Mouse (Mus musculus): ENCODE measurements around the gene Nbea. TPM values are rescaled to one million over a fixed set of nuclear protein-coding genes. Genes with fewer than 3 reads are reported as not detected.

The Nbea gene
- polyA plus RNA-seq, 1 experiment from 2014 or later = 7.4 TPM

- WGBS = 61% methylated on average over 2 of the region's 2 CpGs
Observed at GRCm38 (mm10) chr3:55598681-55599080, 584.8 kb downstream of the Nbea start.

GRCm38 (mm10) chr3:55593312-55593711, 590.2 kb downstream of the Nbea start:
- DNase-seq (ENCODE audit: low spot score) = no peak
- 70% methylated on average over 5 of the region's 5 CpGs for WGBS
- Histone ChIP-seq H3K27ac (no peak overlapping the region), H3K36me3 (no peaks in the 10 kb centered on the region), H3K4me1 (peaks cover 10% of the 10 kb centered on the region), H3K4me3 (no peak overlapping the region), H3K27me3 (ENCODE audit: insufficient read depth, poor library complexity, severe bottlenecking) (no peaks in the 10 kb centered on the region), H3K9me3 (no peaks in the 10 kb centered on the region)

More at GRCm38 (mm10) chr3:55598681-55599080, 584.8 kb downstream of the Nbea start:
- DNase-seq (ENCODE audit: low spot score) = no peak
- no peaks in the 10 kb centered on the region for H3K27me3 ChIP-seq (ENCODE audit: insufficient read depth, poor library complexity, severe bottlenecking)
- H3K9me3 ChIP-seq = no peaks in the 10 kb centered on the region
- no peak overlapping the region for H3K4me3 ChIP-seq
- H3K4me1 ChIP-seq = no peaks in the 10 kb centered on the region
- no peak overlapping the region for H3K27ac ChIP-seq
- no peaks in the 10 kb centered on the region for H3K36me3 ChIP-seq

GRCm38 (mm10) chr3:55590727-55591126, 592.8 kb downstream of the Nbea start:
- H3K27ac ChIP-seq = no peak overlapping the region
- H3K4me1 ChIP-seq = peaks cover 19% of the 10 kb centered on the region
- no peak for DNase-seq (ENCODE audit: low spot score)
- H3K4me3 ChIP-seq = no peak overlapping the region
- WGBS = 72% methylated on average over 6 of the region's 6 CpGs
- H3K27me3 ChIP-seq (ENCODE audit: insufficient read depth, poor library complexity, severe bottlenecking) = no peaks in the 10 kb centered on the region
- H3K9me3 ChIP-seq = no peaks in the 10 kb centered on the region
- no peaks in the 10 kb centered on the region for H3K36me3 ChIP-seq

GRCm38 (mm10) chr3:55590291-55590690, 593.2 kb downstream of the Nbea start:
- no peaks in the 10 kb centered on the region for H3K27me3 ChIP-seq (ENCODE audit: insufficient read depth, poor library complexity, severe bottlenecking)
- no peak overlapping the region for H3K4me3 ChIP-seq
- WGBS = 70% methylated on average over 2 of the region's 2 CpGs
- DNase-seq (ENCODE audit: low spot score) = no peak
- H3K36me3 ChIP-seq = no peaks in the 10 kb centered on the region
- H3K9me3 ChIP-seq = no peaks in the 10 kb centered on the region
- H3K27ac ChIP-seq = no peak overlapping the region
- peaks cover 19% of the 10 kb centered on the region for H3K4me1 ChIP-seq

GRCm38 (mm10) chr3:55589402-55589944, 594.0 kb downstream of the Nbea start:
- Histone ChIP-seq H3K9me3 (no peaks in the 10 kb centered on the region), H3K27me3 (ENCODE audit: insufficient read depth, poor library complexity, severe bottlenecking) (no peaks in the 10 kb centered on the region), H3K36me3 (no peaks in the 10 kb centered on the region), H3K4me3 (no peak overlapping the region), H3K4me1 (peaks cover 19% of the 10 kb centered on the region), H3K27ac (no peak overlapping the region)
- no peak for DNase-seq (ENCODE audit: low spot score)
- WGBS = 77% methylated on average over 8 of the region's 8 CpGs

- no peaks in the 10 kb centered on the region for H3K36me3 ChIP-seq
- peaks cover 19% of the 10 kb centered on the region for H3K4me1 ChIP-seq
- 13% methylated on average over 12 of the region's 12 CpGs for WGBS
- DNase-seq (ENCODE audit: low spot score) = no peak
- H3K27me3 ChIP-seq (ENCODE audit: insufficient read depth, poor library complexity, severe bottlenecking) = no peaks in the 10 kb centered on the region
- no peaks in the 10 kb centered on the region for H3K9me3 ChIP-seq
- peak overlapping the region; percentile 73 for H3K27ac ChIP-seq
- 0 out of 2 replicates have a peak overlapping the region, but pooled peaks have one; percentile 24 for H3K4me3 ChIP-seq
Observed at GRCm38 (mm10) chr3:55587972-55588946, 595.2 kb downstream of the Nbea start.

- H3K4me1 ChIP-seq = peaks cover 19% of the 10 kb centered on the region
- H3K36me3 ChIP-seq = no peaks in the 10 kb centered on the region
- DNase-seq (ENCODE audit: low spot score) = no peak
- WGBS = 61% methylated on average over 12 of the region's 12 CpGs
- no peak overlapping the region for H3K4me3 ChIP-seq
- H3K9me3 ChIP-seq = no peaks in the 10 kb centered on the region
- no peak overlapping the region; the same call in 1 of the 2 replicates for H3K27ac ChIP-seq
- H3K27me3 ChIP-seq (ENCODE audit: insufficient read depth, poor library complexity, severe bottlenecking) = no peaks in the 10 kb centered on the region
Observed at GRCm38 (mm10) chr3:55587434-55587971, 596.0 kb downstream of the Nbea start.
